Mouse (Mus musculus): ENCODE measurements around the gene Otud7b. TPM values are rescaled to one million over a fixed set of nuclear protein-coding genes. Genes with fewer than 3 reads are reported as not detected.

The Otud7b gene
- total RNA-seq, 2 experiments from 2014 or later: 44.4 to 44.7 TPM

DNA sequence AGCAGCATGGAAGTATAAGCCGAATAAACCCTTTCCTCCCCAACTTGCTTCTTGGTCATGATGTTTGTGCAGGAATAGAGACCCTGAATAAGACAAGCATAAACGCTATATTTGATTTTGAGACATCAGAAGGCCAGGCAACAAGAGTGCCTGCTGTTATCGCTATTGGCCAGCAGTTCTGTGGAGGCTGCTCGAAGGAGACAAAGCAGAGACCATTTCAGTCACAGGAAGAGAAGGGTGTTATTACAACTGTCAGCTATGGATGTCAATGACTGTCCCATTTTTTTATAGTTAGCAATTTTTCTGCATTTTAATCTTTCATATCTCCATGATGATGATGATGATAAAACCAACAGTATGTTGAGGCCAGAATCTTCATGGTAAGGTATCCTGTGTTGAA lies 22.7 kb upstream of the Otud7b start:
- intact Hi-C loops (cut with DNase I; ENCODE audit: low total_unique reads): loop anchor here (5.0 kb wide), 1 partner anchor 66 kb away; no protein-coding TSS in a partner anchor
- no peak for DNase-seq

DNA sequence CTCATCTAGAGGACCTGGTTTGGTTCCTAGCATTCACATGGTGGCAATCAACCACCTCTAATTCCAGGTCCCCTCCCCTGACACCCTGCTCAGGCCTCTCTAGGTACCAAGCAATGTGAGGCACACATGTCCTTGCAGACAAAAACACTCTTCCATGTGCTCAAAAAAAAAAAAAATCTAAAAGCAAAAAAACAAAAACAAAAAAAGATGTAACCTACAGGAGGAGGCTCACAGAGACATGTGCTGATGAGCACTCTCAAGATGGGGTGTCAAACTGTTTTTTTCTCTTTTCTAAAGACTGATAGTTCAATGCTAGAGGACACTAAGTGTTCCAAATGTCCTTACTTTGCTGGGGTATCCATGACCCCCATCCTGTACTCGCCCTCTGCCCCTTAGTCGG lies 22.2 kb upstream of the Otud7b start:
- no peak for DNase-seq
- intact Hi-C loops (cut with DNase I; ENCODE audit: low total_unique reads): loop anchor here (5.0 kb wide), 1 partner anchor 65 kb away; no protein-coding TSS in a partner anchor

DNA sequence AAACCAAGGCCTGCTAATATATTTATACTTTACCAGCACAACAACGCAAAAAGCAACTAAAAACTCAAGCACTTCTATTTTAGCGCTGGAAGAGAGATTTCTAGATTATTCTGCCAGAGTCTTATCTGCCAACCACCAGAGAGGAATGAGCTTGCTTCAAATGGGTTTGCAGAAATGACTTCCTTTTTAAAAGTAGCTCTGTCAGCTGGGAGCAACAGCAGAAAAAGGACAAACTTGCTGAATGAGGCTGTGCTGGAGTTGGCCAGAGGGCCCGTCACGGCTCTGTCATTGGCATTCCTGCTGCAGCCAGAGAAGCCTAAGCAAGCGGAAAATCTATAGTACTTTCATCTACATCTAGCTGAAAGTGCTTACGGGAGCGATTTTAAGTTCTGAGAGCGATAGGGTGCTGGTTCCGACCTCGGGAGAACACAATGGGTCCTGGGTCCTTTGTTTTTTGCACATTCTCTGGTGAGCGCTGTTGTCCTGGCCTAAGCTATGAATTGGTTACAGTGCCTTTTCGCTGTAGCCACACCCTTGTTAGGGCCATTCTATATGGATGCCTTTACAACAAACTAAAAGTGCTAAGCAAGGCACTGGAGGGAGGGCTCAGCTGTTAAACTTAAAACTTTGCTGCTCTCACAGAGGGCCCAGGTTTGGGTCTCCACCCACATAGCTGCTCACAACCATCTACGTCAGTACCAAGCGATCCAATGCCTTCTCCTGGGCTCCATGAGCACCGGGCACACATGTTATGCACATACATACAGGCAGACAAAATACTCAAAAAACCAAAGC lies 21.4 kb upstream of the Otud7b start:
- no peak for DNase-seq
- intact Hi-C loops (cut with DNase I; ENCODE audit: low total_unique reads): loop anchor here (5.0 kb wide), 1 partner anchor 64 kb away; no protein-coding TSS in a partner anchor

DNA sequence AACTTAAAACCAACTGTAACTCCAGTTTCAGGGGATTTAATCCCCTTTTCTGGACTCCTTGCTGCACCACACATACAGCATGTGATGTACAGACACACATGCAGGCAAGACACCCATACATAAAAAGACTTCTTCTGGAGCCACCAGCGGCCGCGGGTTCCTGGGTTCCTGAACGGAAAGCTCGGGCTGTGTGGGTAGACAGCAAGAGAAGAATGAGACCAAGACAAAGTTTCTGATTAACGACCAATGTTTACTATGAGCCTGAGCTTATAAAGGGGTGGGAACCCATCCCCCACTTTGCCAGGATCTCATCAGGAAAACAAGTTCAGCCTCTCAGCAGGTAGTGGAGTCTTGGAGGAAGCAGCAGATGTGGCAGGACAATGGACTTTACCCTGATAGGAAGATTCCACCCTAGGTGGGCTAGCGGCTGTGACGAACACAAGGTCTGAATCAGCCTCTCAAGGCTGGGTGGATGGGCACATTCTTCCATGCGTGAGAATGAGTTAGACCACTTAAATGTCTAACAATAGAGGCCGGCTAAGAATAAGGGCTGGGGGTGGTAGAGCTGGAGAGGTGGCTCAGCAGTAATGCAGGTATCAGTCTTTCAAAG lies 20.1 kb upstream of the Otud7b start:
- no peak for DNase-seq
- intact Hi-C loops (cut with DNase I; ENCODE audit: low total_unique reads): loop anchor here (5.0 kb wide), 1 partner anchor 63 kb away; no protein-coding TSS in a partner anchor

DNA sequence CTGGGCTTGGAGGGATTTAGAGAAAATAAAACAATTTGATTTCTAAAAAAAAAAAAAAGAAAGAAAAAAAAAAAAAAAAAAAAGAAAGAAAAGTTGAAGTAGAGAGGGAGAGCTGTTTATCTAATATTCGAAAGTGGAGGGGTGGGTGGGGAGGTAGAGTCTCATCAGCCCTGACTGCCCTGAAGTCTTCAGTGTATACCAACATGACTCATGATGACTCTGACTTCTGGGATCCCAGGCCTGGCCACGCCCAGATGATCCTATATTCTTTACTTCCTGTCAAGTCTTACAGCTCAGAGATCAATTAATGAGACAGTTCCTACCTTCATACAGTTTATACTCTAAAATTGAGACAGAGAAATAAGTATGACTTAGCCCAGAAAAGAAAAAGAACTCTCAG lies 17.1 kb upstream of the Otud7b start:
- intact Hi-C loops (cut with DNase I; ENCODE audit: low total_unique reads): no loop called here
- no peak for DNase-seq

DNA sequence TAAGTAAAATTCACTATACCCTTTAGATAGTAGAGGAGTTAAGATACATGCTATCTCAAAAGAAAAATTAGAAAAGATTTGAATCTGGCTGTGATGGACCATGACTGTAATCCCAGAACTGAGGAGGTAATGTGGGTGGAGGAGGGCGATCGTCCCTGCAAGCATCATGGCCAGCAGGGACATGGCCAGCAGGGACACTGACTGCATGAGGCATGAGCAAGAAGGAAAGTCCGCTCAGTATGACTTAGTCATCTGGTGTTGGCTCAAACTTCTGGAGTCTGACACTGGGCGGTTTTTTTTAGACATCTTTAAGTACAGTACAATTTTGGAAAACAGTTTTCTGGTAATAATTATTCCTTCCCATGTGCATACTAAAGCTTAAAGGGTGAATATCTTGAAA lies 16.5 kb upstream of the Otud7b start:
- DNase-seq: no peak
- intact Hi-C loops (cut with DNase I; ENCODE audit: low total_unique reads): no loop called here

DNA sequence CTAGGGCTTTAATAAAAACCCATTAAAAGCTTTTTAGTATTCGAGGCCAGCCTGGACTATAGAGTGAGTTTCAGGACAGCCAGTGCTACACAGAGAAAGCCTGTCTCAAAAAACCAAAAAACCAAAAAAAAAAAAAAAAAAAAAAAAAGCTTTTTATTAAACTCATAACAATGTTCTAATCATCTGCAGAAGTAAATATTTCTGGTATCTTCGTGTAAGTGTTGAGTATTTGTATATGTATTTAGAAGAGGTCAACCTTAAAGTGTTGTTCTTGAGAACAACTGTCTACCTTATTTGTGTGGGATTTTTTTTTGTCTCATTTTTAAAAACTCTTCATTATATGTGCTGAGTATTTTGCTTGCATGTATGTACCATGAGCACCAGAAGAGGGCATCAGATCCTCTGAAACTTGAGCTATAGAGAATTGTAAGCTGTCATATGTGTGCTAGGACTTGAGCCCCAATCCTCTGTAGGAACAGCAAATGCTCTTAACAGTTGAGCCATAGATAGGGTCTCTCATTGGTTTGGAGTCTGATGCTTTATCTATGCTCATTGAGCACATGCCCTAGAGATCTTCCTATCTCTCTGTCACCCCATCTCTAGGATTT lies 14.3 kb upstream of the Otud7b start:
- intact Hi-C loops (cut with DNase I; ENCODE audit: low total_unique reads): loop anchor here (2.0 kb wide), 1 partner anchor 51 kb away; no protein-coding TSS in a partner anchor
- DNase-seq: no peak

DNA sequence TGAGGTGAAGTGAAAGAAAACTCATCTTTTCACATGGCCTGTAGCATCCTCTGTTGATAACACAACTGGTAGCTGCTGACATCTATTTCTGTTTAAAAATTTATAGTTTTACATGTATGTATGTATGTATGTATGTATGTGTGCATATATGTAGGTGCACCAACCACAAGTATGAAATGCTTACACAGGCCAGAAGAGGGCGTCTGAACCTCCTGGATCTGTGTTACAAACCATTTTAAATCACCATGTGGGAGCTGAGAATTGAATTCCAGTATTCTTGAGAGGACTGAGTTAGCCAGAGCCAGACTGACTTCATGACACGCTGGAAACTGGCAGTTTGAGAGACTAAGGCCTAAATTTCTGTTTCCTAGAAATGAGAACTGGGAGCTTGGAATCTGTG lies 13.2 kb upstream of the Otud7b start:
- DNase-seq: no peak
- intact Hi-C loops (cut with DNase I; ENCODE audit: low total_unique reads): loop anchor here (2.0 kb wide), 1 partner anchor 50 kb away; no protein-coding TSS in a partner anchor

DNA sequence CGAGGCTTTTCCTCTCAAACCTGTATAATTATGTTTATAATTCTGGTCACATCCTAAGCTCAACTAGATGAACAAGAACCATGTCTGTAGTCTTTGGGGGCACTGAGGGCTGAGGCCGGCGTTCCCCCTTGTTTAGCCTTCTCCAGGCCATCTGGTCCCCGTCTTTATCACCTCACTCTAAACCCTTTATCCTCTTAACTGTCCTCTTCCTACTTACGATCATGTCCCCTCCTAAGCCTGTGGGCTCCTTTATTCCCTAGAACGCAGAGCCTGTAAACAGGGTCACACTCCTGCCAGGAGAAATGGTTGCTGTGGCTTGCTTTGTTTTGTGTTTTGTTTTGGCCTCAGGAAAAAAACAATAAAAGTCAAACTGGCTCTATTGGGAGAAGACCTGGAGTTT lies 12.4 kb upstream of the Otud7b start:
- intact Hi-C loops (cut with DNase I; ENCODE audit: low total_unique reads): loop anchor here (2.0 kb wide), 1 partner anchor 49 kb away; no protein-coding TSS in a partner anchor
- no peak for DNase-seq

DNA sequence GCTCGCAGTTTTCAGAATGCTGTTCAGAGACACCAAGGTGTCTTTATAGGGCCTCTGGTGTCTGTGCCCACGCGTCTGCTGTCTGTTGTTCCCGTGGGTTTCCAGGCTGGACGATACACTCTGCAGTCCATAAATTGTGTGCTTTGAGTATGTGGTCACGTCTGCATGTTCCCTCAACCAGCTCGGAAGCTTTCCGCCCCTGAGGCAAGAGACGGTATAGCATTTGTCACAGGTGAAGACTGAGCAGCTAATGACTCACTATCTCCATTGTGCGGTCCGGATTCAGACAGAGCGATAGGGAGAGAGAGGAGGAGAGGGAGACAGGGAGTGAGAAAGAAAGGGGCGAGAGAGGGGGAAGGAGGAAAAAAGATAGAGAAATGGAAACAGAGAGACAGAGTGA lies 10.8 kb upstream of the Otud7b start:
- intact Hi-C loops (cut with DNase I; ENCODE audit: low total_unique reads): no loop called here
- no peak for DNase-seq

DNA sequence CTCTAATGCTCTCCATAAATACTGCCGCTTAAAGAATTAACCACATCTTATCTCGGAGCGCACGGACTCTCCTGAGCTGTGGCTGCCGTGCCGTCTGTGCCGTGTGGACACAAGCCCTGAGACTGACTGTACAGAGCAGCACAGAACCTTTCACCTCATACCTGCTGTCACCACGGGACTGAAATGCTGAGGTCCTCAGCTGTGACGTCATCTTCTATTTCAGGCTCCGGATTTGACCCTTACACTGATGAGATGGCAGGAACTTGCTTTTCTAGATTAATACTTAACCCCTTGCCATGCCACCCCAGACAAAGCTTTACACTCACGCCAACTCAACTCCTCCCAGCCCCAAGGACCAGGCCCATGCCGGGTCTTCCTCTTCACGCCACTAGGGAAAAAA lies 10.1 kb upstream of the Otud7b start:
- no peak for DNase-seq
- intact Hi-C loops (cut with DNase I; ENCODE audit: low total_unique reads): no loop called here

DNA sequence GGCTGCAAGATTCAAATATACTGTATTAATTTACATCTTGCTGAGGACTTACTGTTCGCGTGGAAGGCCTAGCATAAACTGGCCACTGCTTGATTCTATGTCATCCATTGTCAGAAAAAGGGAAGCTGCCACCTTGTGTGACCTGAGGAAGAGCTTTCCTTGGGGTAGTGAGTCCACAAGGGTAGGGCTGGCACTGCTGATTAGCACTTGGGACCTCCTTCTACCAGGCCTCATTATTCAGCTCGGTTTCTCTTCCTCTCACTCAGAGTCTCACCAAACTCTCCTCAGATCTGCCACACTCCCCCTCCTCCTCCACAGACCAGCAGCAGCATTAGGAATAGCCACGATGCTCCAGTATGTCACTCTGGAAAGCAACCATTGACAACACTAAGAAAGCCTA lies 6.2 kb upstream of the Otud7b start:
- DNase-seq: no peak
- intact Hi-C loops (cut with DNase I; ENCODE audit: low total_unique reads): no loop called here

DNA sequence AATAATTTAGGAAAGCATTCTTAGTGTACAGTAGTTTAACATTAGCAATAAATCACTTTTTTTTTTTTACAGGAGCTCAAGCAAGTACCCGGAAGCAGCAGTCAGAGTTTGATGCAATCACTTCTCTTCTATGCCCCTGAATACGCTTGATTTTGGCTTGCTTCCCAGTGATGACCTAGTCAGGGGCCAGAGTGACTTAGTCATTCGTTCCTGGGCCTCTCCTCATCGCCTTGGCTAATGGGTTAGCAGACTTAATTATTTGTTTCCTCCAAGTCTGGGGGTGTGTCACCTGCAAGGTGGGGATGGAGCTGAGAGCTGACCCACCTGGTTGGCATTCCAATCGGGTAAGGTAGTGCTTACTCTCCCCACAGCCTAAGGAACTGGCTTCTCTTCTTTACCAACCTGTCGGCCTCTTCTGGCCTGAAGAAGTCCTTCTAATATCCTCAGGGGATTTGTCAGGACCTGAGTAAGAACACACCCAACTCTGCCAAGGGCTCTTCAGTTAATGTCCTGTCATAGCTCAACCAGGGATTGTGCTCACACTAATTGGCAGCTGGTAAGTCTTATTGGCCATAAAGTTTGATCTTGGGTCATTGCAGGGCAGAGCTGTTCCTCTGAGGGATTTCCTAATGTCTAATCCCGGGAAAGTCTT lies 5.6 kb upstream of the Otud7b start:
- peak; percentile 52 for DNase-seq

DNA sequence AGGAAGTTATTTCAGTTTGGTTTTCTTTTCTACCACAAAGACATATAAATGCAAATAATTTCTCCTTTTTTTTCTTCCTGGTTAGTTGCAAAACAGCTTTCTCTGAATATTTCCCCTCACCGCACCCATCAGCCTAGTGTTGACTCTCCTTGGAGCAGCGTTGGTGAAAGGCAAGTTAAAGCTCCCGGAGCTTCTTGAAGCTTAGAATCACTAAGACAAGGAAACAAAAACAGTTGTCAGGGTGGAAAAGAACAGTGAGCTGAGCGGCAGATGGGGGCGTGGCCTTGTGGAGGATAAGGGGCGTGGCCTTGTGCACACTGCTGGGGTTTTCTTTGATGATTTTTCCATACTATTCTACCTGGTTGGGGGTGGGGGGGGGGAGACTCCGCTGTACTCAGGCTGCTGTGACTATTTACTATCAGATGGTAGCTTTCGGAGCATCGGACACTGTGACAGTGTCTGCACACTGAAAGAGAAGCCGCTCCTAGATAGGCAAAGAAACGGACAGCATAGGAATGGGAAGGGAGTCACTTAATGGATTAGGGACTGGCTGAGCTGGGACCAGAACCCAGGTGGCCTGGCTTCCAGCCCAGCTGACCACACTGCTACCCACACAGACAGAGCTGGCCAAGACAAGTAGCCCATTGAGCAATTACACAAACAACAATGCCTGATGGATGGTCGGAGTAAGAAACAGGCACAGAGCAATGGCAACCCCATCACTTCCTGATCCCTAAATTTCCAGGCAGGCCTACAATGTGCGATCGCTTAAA lies 2.0 kb upstream of the Otud7b start:
- peak; percentile 15 for DNase-seq
- intact Hi-C loops (cut with DNase I; ENCODE audit: low total_unique reads): loop anchor here (5.0 kb wide), 1 partner anchor 35 kb away; no protein-coding TSS in a partner anchor

More for the DNA sequence above, 5.6 kb upstream of the Otud7b start:
- intact Hi-C loops (cut with DNase I; ENCODE audit: low total_unique reads): no loop called here

DNA sequence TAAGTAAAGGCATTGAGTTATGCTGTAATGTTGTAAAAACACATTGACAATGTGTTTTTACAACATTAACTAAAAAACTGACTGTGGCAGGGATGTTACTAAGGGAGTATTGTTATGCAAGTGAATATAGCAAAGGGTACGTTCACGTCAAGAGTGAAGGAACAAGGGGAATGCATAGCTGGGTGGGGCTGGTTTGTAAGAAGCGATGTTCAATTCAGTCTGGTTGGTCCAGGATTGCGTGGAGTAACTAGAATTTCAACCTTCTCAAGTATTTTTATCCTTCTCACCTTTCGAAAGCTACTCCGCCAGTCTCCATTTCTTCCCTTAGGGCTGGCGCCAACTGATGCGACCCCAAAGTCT lies 446 bp upstream of the Otud7b start:
- DNase-seq: no peak
- intact Hi-C loops (cut with DNase I; ENCODE audit: low total_unique reads): loop anchor here (5.0 kb wide), 1 partner anchor 33 kb away; no protein-coding TSS in a partner anchor

DNA sequence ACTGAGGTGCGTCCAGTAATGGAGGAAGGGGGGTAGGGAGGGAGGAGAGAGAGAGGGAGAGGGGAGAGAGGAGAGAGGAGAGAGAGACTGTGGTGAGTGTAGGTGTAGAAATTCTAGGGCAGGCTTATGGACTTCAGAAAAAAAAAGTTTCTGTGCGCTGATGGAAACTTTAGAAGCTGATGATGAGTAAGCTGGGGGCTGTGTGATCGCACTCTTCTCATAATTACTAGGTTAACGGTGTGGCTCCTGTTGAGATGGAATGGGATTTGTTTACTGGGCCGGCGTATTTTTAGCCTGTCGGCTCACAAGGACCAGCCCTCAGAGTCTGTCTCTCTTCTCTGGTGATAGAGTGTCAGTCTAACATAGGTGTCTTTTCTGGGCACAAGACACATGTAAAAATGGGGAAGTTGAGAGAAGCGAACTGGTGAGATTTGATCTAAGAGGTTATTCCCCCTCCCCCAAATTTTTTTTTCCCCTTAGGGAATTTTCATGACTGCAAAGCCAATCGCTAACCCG lies 963 bp downstream of the Otud7b start:
- DNase-seq: no peak
- intact Hi-C loops (cut with DNase I; ENCODE audit: low total_unique reads): no loop called here

DNA sequence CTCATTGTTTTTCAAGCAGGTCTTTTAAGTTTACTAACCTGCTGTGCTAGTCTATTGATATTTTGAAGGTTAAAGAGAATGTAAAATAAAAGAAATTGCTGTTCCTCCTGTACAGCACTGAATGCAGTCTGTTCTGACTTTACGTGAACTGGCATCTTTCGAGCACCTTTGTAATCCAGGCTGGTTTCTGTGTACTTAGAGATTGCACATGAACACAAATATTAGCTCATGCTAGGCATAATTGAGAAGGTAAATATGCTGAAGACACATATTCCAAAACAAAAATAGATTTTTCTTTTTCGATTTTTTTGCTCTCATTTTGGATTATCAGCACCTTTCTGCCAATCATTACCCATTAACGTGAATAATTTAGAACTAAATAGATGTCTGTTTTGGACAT lies 1.8 kb downstream of the Otud7b start:
- DNase-seq: no peak
- intact Hi-C loops (cut with DNase I; ENCODE audit: low total_unique reads): no loop called here

DNA sequence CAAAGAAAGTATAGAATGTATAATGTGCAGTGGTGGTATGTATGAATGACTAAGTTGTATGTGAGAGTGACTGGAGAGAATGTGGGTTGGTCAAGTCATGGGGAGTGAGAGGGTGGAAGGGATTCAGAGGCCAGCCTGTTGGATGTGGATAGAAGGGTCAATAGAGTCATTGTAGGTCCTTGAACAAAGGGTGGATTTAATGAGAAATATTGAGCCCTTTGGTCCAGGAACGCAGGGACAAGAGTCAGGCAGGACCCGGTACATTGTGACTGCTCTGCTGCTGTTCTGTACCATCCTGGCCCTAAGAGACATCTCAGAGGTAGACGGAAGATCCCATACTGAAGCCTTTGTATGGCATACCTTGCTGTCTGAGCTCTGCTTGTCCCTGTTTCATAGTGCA lies 4.0 kb downstream of the Otud7b start:
- intact Hi-C loops (cut with DNase I; ENCODE audit: low total_unique reads): no loop called here
- no peak for DNase-seq

DNA sequence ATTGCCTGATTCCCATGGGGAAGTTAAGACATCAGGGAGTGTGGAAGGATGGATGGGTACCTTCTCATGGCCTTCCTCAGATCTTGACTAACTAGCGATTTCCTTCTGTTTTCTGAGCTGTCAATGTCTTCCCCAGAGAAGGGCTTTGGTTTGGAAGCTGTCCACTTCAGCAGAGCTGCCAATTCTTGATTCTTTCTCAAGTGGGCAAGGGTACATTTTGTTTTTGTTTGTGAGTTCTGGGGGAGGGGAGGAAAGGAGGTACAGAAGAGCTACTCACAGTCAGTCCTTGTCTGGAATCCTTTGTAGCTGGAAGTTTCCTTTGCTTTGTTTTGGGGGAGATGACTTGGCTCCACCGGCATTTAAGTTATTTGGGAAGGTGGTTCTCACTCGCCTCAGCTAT lies 8.9 kb downstream of the Otud7b start:
- intact Hi-C loops (cut with DNase I; ENCODE audit: low total_unique reads): no loop called here
- no peak for DNase-seq
